Mouse (Mus musculus): ENCODE measurements around the gene Hsf2bp.

Gene Hsf2bp

GRCm38 (mm10) chr17:31935841-31936240 is 100.3 kb downstream of the Hsf2bp start:
- DNase-seq: no peak

GRCm38 (mm10) chr17:31935091-31935830 is 100.9 kb downstream of the Hsf2bp start:
- DNase-seq: no peak

- no peak for DNase-seq
Measured at GRCm38 (mm10) chr17:31933956-31934355, 102.2 kb downstream of the Hsf2bp start.

- DNase-seq: no peak
Measured at GRCm38 (mm10) chr17:31931499-31931898, 104.7 kb downstream of the Hsf2bp start.

GRCm38 (mm10) chr17:31929844-31930715 is 106.1 kb downstream of the Hsf2bp start:
- DNase-seq: no peak

- DNase-seq: no peak
Measured at GRCm38 (mm10) chr17:31929032-31929431, 107.1 kb downstream of the Hsf2bp start.

GRCm38 (mm10) chr17:31927895-31928626 is 108.1 kb downstream of the Hsf2bp start:
- no peak for DNase-seq

- no peak for DNase-seq
Measured at GRCm38 (mm10) chr17:31924229-31924628, 111.9 kb downstream of the Hsf2bp start.

- no peak for DNase-seq
Measured at GRCm38 (mm10) chr17:31923310-31923970, 112.7 kb downstream of the Hsf2bp start.

GRCm38 (mm10) chr17:31920589-31921190 is 115.5 kb downstream of the Hsf2bp start:
- DNase-seq: peak in 1 of 2 experiments; percentile 8

- no peak for DNase-seq
Measured at GRCm38 (mm10) chr17:31919599-31919998, 116.5 kb downstream of the Hsf2bp start.

GRCm38 (mm10) chr17:31918374-31918773 is 117.8 kb downstream of the Hsf2bp start:
- DNase-seq: no peak

- no peak for DNase-seq
Measured at GRCm38 (mm10) chr17:31916461-31916775, 119.7 kb downstream of the Hsf2bp start.

GRCm38 (mm10) chr17:31915756-31916460 is 120.2 kb downstream of the Hsf2bp start:
- no peak for DNase-seq

- no peak for DNase-seq
Measured at GRCm38 (mm10) chr17:31914323-31914722, 121.8 kb downstream of the Hsf2bp start.

GRCm38 (mm10) chr17:31912881-31913662 is 123.1 kb downstream of the Hsf2bp start:
- no peak for DNase-seq

GRCm38 (mm10) chr17:31912387-31912786 is 123.8 kb downstream of the Hsf2bp start:
- DNase-seq: no peak

GRCm38 (mm10) chr17:31908966-31909365 is 127.2 kb downstream of the Hsf2bp start:
- DNase-seq: no peak

- no peak for DNase-seq
Measured at GRCm38 (mm10) chr17:31906441-31906840, 129.7 kb downstream of the Hsf2bp start.

GRCm38 (mm10) chr17:31905791-31906211 is 130.3 kb downstream of the Hsf2bp start:
- DNase-seq: no peak

Data from cerebellum, postnatal 36 days (tissue).